Mouse (Mus musculus) intestine, postnatal 0 days (tissue): ENCODE data around the gene Ccdc137. TPM values are rescaled to one million over a fixed set of nuclear protein-coding genes. Genes with fewer than 3 reads are reported as not detected.
A peak's percentile ranks its signal among the peaks of the same experiment; 100 is the strongest.

Experiments
- ATAC-seq: fragments of 200-750 bp; cut with Nextera tagmentation; 2 replicates; pipeline ENCODE4 v1.8.0; 2017; ENCODE audit warnings: mild to moderate bottlenecking, moderate TSS enrichment, moderate library complexity
- H3K27ac ChIP-seq: fragments of 300-500 bp; sonication (generic); 2 replicates; pipeline ENCODE4 v1.5.1; 2014; ENCODE audit warnings: mild to moderate bottlenecking, low read depth, low read length, moderate library complexity
- H3K27me3 ChIP-seq: fragments of 300-500 bp; sonication (generic); replicated peaks from 2 replicates; pipeline ENCODE4 v1.6.1; 2014; ENCODE audit warnings: low read length, mixed read lengths; ENCODE audit not compliant: control insufficient read depth, insufficient read depth
- H3K36me3 ChIP-seq: fragments of 300-500 bp; sonication (generic); 2 replicates; pipeline ENCODE4 v1.6.1; 2014; ENCODE audit warnings: mild to moderate bottlenecking, moderate library complexity; ENCODE audit not compliant: control insufficient read depth, insufficient read depth
- H3K4me1 ChIP-seq: fragments of 300-500 bp; sonication (generic); replicated peaks from 2 replicates; pipeline ENCODE4 v1.6.1; 2014; ENCODE audit warnings: antibody characterized with exemption, low read length, mixed read lengths; ENCODE audit not compliant: control insufficient read depth, insufficient read depth
- H3K4me2 ChIP-seq: fragments of 300-500 bp; sonication (generic); replicated peaks from 2 replicates; pipeline ENCODE4 v1.6.1; 2014; ENCODE audit warnings: low read depth, mild to moderate bottlenecking, moderate library complexity
- H3K4me3 ChIP-seq: fragments of 300-500 bp; sonication (generic); 2 replicates; pipeline ENCODE4 v1.5.1; 2014; ENCODE audit warnings: low read depth, low read length
- H3K9ac ChIP-seq: fragments of 300-500 bp; sonication (generic); 2 replicates; pipeline ENCODE4 v1.6.1; 2014; ENCODE audit warnings: mild to moderate bottlenecking, low read depth, low read length
- H3K9me3 ChIP-seq: fragments of 300-500 bp; sonication (generic); 2 replicates; pipeline ENCODE4 v1.6.1; 2016; ENCODE audit warnings: mixed run types; ENCODE audit not compliant: control insufficient read depth
- CTCF ChIP-seq: sonication (generic); IDR thresholded peaks from 2 replicates; pipeline ENCODE4 v1.5.1; 2016; ENCODE audit warnings: low read depth, mild to moderate bottlenecking, control low read depth, antibody characterized with exemption, moderate library complexity
- WGBS: fragments of 180-500 bp; shearing (Covaris S2); extraction: QIAGEN DNeasy Blood & Tissue Kit; methylation state at CpG from one replicate; pipeline ENCODE4 v1.1.7; 2014; 5-methylcytosine and 5-hydroxymethylcytosine counted together
- polyA plus RNA-seq: library from polyadenylated mRNA; unstranded; fragments of >200 nt; fragmentation: Nextera tagmentation; extraction: Ambion mirVana; gene quantifications from 2 replicates; pipeline ENCODE4 v1.2.1, GENCODE M21; 2015

Gene Ccdc137
- polyA plus RNA-seq, 1 experiment from 2014 or later, result 14.1 TPM

- Histone ChIP-seq H3K9ac (no peak overlapping the region), H3K4me2 (0 out of 2 replicates have a peak overlapping the region, but pooled peaks have one; percentile 32), H3K9me3 (no peaks in the 10 kb centered on the region), H3K4me1 (0 out of 2 replicates have a peak, but pooled peaks cover 2% of the 10 kb centered on the region), H3K4me3 (no peak overlapping the region), H3K27me3 (no peaks in the 10 kb centered on the region), H3K27ac (no peak overlapping the region), H3K36me3 (peaks cover 36% of the 10 kb centered on the region; the same call in 1 of the 2 replicates)
- TF ChIP-seq CTCF, result no peak
- 4% methylated on average over 3 of the region's 3 CpGs for WGBS
- ATAC-seq, result peak; percentile 73
Observed at GRCm38 (mm10) chr11:120500357-120500756, 42.4 kb downstream of the Ccdc137 start.

DNA sequence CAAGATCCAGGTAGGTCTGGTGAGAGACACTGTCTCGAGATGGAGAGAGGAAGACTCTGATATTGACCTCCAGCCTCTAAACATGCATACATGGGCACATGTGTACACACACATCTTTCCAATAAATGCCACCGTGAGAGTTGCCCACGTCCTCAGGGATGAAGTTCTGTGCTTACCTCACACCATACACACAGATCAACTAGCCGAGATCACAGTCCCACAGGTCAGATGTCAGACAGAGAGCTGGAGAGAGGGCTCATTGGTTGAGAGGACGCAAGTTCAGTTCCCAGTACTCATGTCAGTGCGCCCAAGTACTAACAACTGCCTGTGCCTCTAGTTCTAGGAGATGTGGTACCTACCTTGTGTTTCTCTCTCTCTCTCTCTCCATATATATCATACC, 43.1 kb downstream of the Ccdc137 start:
- Histone ChIP-seq H3K4me2 (no peak overlapping the region), H3K36me3 (peaks cover 30% of the 10 kb centered on the region; the same call in 1 of the 2 replicates), H3K9ac (no peak overlapping the region), H3K4me1 (0 out of 2 replicates have a peak, but pooled peaks cover 2% of the 10 kb centered on the region), H3K9me3 (no peaks in the 10 kb centered on the region), H3K27me3 (no peaks in the 10 kb centered on the region), H3K27ac (no peak overlapping the region), H3K4me3 (no peak overlapping the region)
- WGBS, result 64% methylated on average over 6 of the region's 6 CpGs
- TF ChIP-seq CTCF, result no peak
- ATAC-seq, result no peak

- Histone ChIP-seq H3K4me2 (no peak overlapping the region), H3K27me3 (no peaks in the 10 kb centered on the region), H3K9me3 (no peaks in the 10 kb centered on the region), H3K4me1 (0 out of 2 replicates have a peak, but pooled peaks cover 2% of the 10 kb centered on the region), H3K9ac (no peak overlapping the region), H3K36me3 (peaks cover 23% of the 10 kb centered on the region; the same call in 1 of the 2 replicates), H3K27ac (no peak overlapping the region), H3K4me3 (no peak overlapping the region)
- no peak for TF ChIP-seq CTCF
- no peak for ATAC-seq
- WGBS, result 81% methylated on average over 4 of the region's 4 CpGs
Observed at GRCm38 (mm10) chr11:120501701-120502100, 43.8 kb downstream of the Ccdc137 start.

DNA sequence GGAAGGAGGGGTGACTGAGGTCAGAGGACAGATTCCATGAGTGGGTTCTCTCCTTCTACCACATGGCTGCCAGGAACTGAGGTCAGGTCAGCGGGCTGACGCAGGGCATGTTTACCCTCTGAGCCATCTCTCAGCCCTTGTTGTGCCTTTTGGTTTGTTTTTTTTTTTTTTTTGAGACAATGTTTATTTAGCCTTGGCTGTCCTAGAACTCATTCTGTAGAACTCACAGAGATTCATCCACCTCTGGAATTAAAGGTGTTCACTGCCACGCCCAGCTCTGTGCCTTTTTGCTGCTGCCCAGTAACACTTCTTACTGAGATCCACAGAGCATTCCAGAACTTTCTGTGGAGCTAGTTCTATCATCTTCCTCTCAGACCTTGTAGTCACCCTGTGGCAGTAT, 47.7 kb downstream of the Ccdc137 start:
- no peak overlapping the region for H3K4me2 ChIP-seq
- WGBS, result 82% methylated on average over 3 of the region's 3 CpGs
- no peak overlapping the region for H3K9ac ChIP-seq
- ATAC-seq, result no peak
- H3K4me1 ChIP-seq, result peaks cover 4% of the 10 kb centered on the region; the same call in 1 of the 2 replicates
- no peak overlapping the region for H3K27ac ChIP-seq
- no peaks in the 10 kb centered on the region for H3K9me3 ChIP-seq
- no peak overlapping the region for H3K4me3 ChIP-seq
- TF ChIP-seq CTCF, result no peak
- H3K36me3 ChIP-seq, result no peaks in the 10 kb centered on the region
- H3K27me3 ChIP-seq, result no peaks in the 10 kb centered on the region

DNA sequence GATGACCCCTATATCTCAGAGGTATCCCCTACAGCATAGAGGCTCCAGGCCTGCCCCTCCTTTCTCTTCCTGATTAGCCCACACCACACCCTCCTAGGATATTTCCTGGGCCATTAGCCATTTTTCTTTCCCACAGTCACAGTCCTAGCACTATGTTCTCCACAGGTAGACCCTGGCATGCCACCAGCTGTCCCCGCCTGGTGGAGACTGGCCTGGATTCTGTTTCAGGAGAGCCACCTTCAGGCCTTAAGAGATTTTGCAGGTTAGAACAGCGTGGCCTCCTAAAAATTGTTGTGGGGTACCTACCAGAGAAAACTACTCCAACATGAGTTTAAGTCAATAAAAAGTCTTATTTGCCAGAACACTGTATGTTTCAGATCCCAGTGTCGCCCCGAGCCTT, 49.0 kb downstream of the Ccdc137 start:
- 29% methylated on average over 4 of the region's 4 CpGs for WGBS
- H3K4me3 ChIP-seq, result no peak overlapping the region
- peak; percentile 70 for TF ChIP-seq CTCF
- 0 out of 2 replicates have a peak overlapping the region, but pooled peaks have one; percentile 35 for H3K27ac ChIP-seq
- no peak overlapping the region; the same call in 1 of the 2 replicates for H3K9ac ChIP-seq
- H3K36me3 ChIP-seq, result no peaks in the 10 kb centered on the region
- H3K4me2 ChIP-seq, result 0 out of 2 replicates have a peak overlapping the region, but pooled peaks have one; percentile 35
- H3K27me3 ChIP-seq, result no peaks in the 10 kb centered on the region
- peaks cover 4% of the 10 kb centered on the region; the same call in 1 of the 2 replicates for H3K4me1 ChIP-seq
- ATAC-seq, result peak; percentile 16; the same call in 1 of the 2 replicates
- H3K9me3 ChIP-seq, result no peaks in the 10 kb centered on the region

GRCm38 (mm10) chr11:120507611-120508289, 49.8 kb downstream of the Ccdc137 start:
- Histone ChIP-seq H3K9ac (no peak overlapping the region), H3K4me3 (no peak overlapping the region), H3K4me2 (peak overlapping the region; percentile 35; the same call in 1 of the 2 replicates), H3K4me1 (peaks cover 4% of the 10 kb centered on the region; the same call in 1 of the 2 replicates), H3K27me3 (no peaks in the 10 kb centered on the region), H3K27ac (peak overlapping the region; percentile 54), H3K9me3 (no peaks in the 10 kb centered on the region), H3K36me3 (no peaks in the 10 kb centered on the region)
- no peak for TF ChIP-seq CTCF
- 41% methylated on average over 13 of the region's 13 CpGs for WGBS
- ATAC-seq, result peak; percentile 73
